Mouse (Mus musculus) intestine, embryonic 14.5 days (tissue): ENCODE measurements around the gene Lrrc10. TPM values are rescaled to one million over a fixed set of nuclear protein-coding genes. Genes with fewer than 3 reads are reported as not detected.

ENCODE experiments used
- ATAC-seq: fragments of 200-750 bp; cut with Nextera tagmentation; replicated peaks from 2 replicates; pipeline ENCODE4 v1.8.0; 2017; ENCODE audit warnings: low read depth, moderate number of reproducible peaks, moderate TSS enrichment, moderate library complexity; ENCODE audit not compliant: low FRiP score, low TSS enrichment
- DNase-seq: peaks from one replicate; pipeline ENCODE4 v3.0.0-alpha.2; 2018; ENCODE audit warnings: low spot score
- H3K27ac ChIP-seq: fragments of 300-500 bp; sonication (generic); 2 replicates; pipeline ENCODE4 v1.5.1; 2014; ENCODE audit warnings: low read depth, mild to moderate bottlenecking, control low read depth
- H3K27me3 ChIP-seq: fragments of 300-500 bp; sonication (generic); replicated peaks from 2 replicates; pipeline ENCODE4 v1.6.1; 2014; ENCODE audit warnings: low read length, control low read depth; ENCODE audit not compliant: control insufficient read depth, insufficient read depth
- H3K36me3 ChIP-seq: fragments of 300-500 bp; sonication (generic); 2 replicates; pipeline ENCODE4 v1.6.1; 2014; ENCODE audit warnings: low read length, control low read depth; ENCODE audit not compliant: control insufficient read depth, insufficient read depth
- H3K4me1 ChIP-seq: fragments of 300-500 bp; sonication (generic); replicated peaks from 2 replicates; pipeline ENCODE4 v1.6.1; 2014; ENCODE audit warnings: low read length, control low read depth, mixed read lengths; ENCODE audit not compliant: control insufficient read depth, insufficient read depth
- H3K4me2 ChIP-seq: fragments of 300-500 bp; sonication (generic); 2 replicates; pipeline ENCODE4 v1.6.1; 2014; ENCODE audit warnings: low read length
- H3K4me3 ChIP-seq: fragments of 300-500 bp; sonication (generic); 2 replicates; pipeline ENCODE4 v1.5.1; 2014; ENCODE audit warnings: low read depth, low read length, control low read depth, mixed read lengths
- H3K9ac ChIP-seq: fragments of 300-500 bp; sonication (generic); 2 replicates; pipeline ENCODE4 v1.6.1; 2014; ENCODE audit warnings: mild to moderate bottlenecking, low read length
- H3K9me3 ChIP-seq: fragments of 300-500 bp; sonication (generic); 2 replicates; pipeline ENCODE4 v1.6.1; 2016; ENCODE audit warnings: low read length, control low read depth; ENCODE audit not compliant: control insufficient read depth
- WGBS: fragments of 180-500 bp; shearing (Covaris S2); extraction: QIAGEN DNeasy Blood & Tissue Kit; methylation state at CpG from one replicate; pipeline ENCODE4 v1.1.7; 2014; 5-methylcytosine and 5-hydroxymethylcytosine counted together
- polyA plus RNA-seq: library from polyadenylated mRNA; unstranded; fragments of >200 nt; fragmentation: Nextera tagmentation; extraction: Ambion mirVana; gene quantifications from 2 replicates; pipeline ENCODE4 v1.2.1, GENCODE M21; 2014

The Lrrc10 gene
- 0.12 TPM in 1 of 2 replicates, not detected in the other for polyA plus RNA-seq

GRCm38 (mm10) chr10:117045175-117046056 is at the start of gene Lrrc10:
Gene Lrrc10, plus strand, starts transcription at chr10:117045341.
- Histone ChIP-seq H3K4me3 (peak within 1 kb of the TSS; percentile 10; the same call in 1 of the 2 replicates), H3K9ac (no peak within 1 kb of the TSS), H3K4me1 (no peaks in the 10 kb centered on the region), H3K36me3 (peaks cover 23% of the 10 kb centered on the region), H3K27me3 (no peaks in the 10 kb centered on the region), H3K9me3 (no peaks in the 10 kb centered on the region), H3K4me2 (peak within 1 kb of the TSS; percentile 40), H3K27ac (no peak within 1 kb of the TSS)
- WGBS, result 40% methylated on average over 40 of the region's 40 CpGs
- ATAC-seq, result no peak
- DNase-seq, result peak; percentile 63

GRCm38 (mm10) chr10:116995584-116996235 is 49.4 kb upstream of the Lrrc10 start:
- no peak overlapping the region for H3K9ac ChIP-seq
- no peaks in the 10 kb centered on the region for H3K27me3 ChIP-seq
- no peak overlapping the region for H3K4me2 ChIP-seq
- H3K4me3 ChIP-seq, result no peak overlapping the region
- no peaks in the 10 kb centered on the region for H3K36me3 ChIP-seq
- ATAC-seq (peak; percentile 38; the same call in 1 of the 2 replicates), DNase-seq (no peak)
- H3K4me1 ChIP-seq, result no peaks in the 10 kb centered on the region
- H3K9me3 ChIP-seq, result no peaks in the 10 kb centered on the region
- 50% methylated on average over 6 of the region's 6 CpGs for WGBS
- H3K27ac ChIP-seq, result no peak overlapping the region

- H3K27ac ChIP-seq, result no peak overlapping the region
- DNase-seq, result no peak
Observed at GRCm38 (mm10) chr10:116996236-116996600, 48.9 kb upstream of the Lrrc10 start.

DNA sequence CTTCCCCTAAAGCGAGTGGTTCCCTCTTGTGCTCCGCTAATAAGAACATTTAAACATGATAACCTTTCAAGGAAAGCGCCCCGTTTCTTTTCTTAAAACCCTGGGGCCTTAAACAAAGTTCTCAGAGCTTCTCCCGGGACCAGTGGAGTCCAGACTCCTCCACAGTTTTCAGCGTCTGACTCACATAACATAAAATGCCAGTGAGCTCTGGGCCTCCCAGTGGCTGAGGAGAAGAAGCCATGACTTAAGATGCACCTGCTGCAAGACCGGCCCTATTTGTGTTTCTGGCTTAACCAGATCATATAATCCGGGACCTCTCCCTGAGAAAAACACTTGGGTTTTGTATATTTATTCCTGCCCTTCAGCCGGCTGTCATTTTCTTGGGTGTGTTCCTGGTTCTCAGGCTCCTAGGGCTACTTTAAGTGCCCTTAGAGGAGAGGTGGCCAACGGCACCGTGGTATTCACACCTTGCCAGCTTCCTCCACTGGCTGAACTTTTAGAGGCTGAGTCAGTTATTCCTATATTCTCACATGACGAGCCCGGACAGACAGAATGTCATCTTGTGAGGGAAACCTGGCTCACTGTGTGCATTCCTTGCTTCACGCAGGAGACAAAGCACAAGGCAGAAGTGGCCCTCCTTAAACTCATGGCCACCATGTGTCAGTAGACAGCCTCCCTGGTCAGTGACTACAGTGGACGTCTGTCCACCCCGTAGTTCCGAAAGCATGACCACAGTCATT is 46.3 kb upstream of the Lrrc10 start:
- H3K4me1 ChIP-seq, result no peaks in the 10 kb centered on the region
- 75% methylated on average over 17 of the region's 17 CpGs for WGBS
- no peaks in the 10 kb centered on the region for H3K27me3 ChIP-seq
- H3K9ac ChIP-seq, result no peak overlapping the region
- no peak overlapping the region for H3K27ac ChIP-seq
- H3K9me3 ChIP-seq, result no peaks in the 10 kb centered on the region
- H3K4me2 ChIP-seq, result no peak overlapping the region
- DNase-seq (no peak), ATAC-seq (no peak)
- no peak overlapping the region for H3K4me3 ChIP-seq
- no peaks in the 10 kb centered on the region for H3K36me3 ChIP-seq

More at GRCm38 (mm10) chr10:116996236-116996600, 48.9 kb upstream of the Lrrc10 start:
- WGBS, result 55% methylated on average over 6 of the region's 6 CpGs
- no peak overlapping the region for H3K4me3 ChIP-seq
- no peaks in the 10 kb centered on the region for H3K27me3 ChIP-seq
- no peak overlapping the region for H3K9ac ChIP-seq
- H3K4me2 ChIP-seq, result no peak overlapping the region
- peak; percentile 74 for ATAC-seq
- no peaks in the 10 kb centered on the region for H3K9me3 ChIP-seq
- no peaks in the 10 kb centered on the region for H3K4me1 ChIP-seq
- no peaks in the 10 kb centered on the region for H3K36me3 ChIP-seq

GRCm38 (mm10) chr10:117000975-117001374 is 44.2 kb upstream of the Lrrc10 start:
- Histone ChIP-seq H3K27ac (no peak overlapping the region), H3K4me3 (no peak overlapping the region), H3K36me3 (no peaks in the 10 kb centered on the region), H3K27me3 (no peaks in the 10 kb centered on the region), H3K4me1 (no peaks in the 10 kb centered on the region), H3K9me3 (no peaks in the 10 kb centered on the region), H3K4me2 (no peak overlapping the region), H3K9ac (no peak overlapping the region)
- WGBS, result 56% methylated on average over 12 of the region's 12 CpGs
- DNase-seq (no peak), ATAC-seq (no peak)

- 79% methylated on average over 5 of the region's 5 CpGs for WGBS
- ATAC-seq, result no peak
- DNase-seq, result no peak
- no peak overlapping the region for H3K4me3 ChIP-seq
- H3K9me3 ChIP-seq, result no peaks in the 10 kb centered on the region
- no peaks in the 10 kb centered on the region for H3K27me3 ChIP-seq
- H3K4me2 ChIP-seq, result no peak overlapping the region
- no peaks in the 10 kb centered on the region for H3K36me3 ChIP-seq
- H3K9ac ChIP-seq, result no peak overlapping the region
- H3K4me1 ChIP-seq, result no peaks in the 10 kb centered on the region
- no peak overlapping the region for H3K27ac ChIP-seq
Observed at GRCm38 (mm10) chr10:117004695-117005094, 40.4 kb upstream of the Lrrc10 start.

DNA sequence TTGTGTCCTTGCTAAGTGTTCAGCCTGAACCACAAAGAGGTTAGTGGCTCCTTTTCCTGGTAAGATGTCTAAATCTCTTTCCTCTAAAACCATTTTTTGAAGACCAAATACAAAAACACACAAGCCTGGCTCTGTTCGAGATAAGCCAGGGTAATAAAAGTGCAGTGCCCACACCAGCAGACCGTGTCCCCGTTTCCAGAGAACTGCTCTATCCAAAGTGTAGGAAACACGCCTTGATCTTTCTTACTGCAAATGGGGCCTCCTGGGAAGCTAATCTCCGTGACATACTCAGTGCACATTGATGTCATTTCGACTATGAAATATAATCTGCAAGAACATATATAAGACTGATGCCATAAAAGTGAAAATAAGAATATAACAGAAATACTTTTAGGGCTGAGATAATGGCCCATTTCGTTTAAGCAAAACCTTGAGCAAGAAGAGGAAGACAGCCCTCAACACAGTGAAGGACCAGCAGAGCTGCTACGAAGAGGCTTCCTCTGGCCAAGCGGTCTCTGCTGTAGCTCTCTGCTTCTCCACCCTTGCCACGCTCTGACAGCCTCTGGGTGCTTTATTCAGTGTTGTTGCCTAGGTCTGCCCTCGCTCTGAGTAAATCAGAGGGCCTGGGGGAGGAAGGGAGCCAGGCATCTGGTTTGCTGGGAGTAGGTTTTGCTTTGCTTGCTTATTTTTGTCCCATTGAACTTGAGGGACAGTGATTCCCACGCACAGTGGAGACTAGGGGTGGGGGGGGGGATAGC is 39.3 kb upstream of the Lrrc10 start:
- Histone ChIP-seq H3K27me3 (no peaks in the 10 kb centered on the region), H3K4me1 (no peaks in the 10 kb centered on the region), H3K36me3 (no peaks in the 10 kb centered on the region), H3K9ac (no peak overlapping the region), H3K9me3 (no peaks in the 10 kb centered on the region), H3K4me2 (no peak overlapping the region), H3K27ac (no peak overlapping the region), H3K4me3 (no peak overlapping the region)
- DNase-seq (no peak), ATAC-seq (no peak)
- 52% methylated on average over 12 of the region's 12 CpGs for WGBS

GRCm38 (mm10) chr10:117009691-117010090 is 35.5 kb upstream of the Lrrc10 start:
- no peak for ATAC-seq
- H3K4me2 ChIP-seq, result no peak overlapping the region
- H3K9ac ChIP-seq, result no peak overlapping the region
- no peak for DNase-seq
- no peaks in the 10 kb centered on the region for H3K9me3 ChIP-seq
- 84% methylated on average over 6 of the region's 6 CpGs for whole genome bisulfite sequencing
- peaks cover 8% of the 10 kb centered on the region; the same call in 1 of the 2 replicates for H3K4me1 ChIP-seq
- H3K27ac ChIP-seq, result no peak overlapping the region
- no peak overlapping the region for H3K4me3 ChIP-seq
- H3K36me3 ChIP-seq, result no peaks in the 10 kb centered on the region
- no peaks in the 10 kb centered on the region for H3K27me3 ChIP-seq
